8 mouse cellular contexts compared by ENCODE assay signal in the genomic region with DNA sequence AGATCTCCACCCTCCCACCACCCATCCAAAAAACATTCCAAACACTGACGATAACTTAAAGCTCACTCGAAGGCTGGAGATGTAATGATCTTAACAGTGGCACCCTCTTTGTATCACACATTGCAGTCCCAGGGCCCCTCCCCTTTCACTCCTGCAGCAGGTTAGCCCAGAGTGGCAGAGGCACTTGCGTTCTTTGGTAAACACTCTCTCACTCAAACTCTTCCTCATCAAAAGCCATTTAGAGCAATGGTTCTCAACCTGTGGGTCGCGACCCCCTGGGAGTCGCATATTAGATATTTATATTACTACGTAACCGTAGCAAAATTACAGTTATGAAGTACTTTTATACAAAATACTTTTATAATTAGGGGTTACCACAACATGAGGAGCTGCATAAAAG. TPM values are rescaled to one million over a fixed set of nuclear protein-coding genes. Genes with fewer than 3 reads are reported as not detected.
DNase-seq lines count a peak whose midpoint lies in the region; ATAC-seq and TF ChIP-seq lines count a peak whose summit lies in the region.

No protein-coding gene starts in this region.

- no peak for TF ChIP-seq CTCF in left cerebral cortex, adult 2 months (IDR thresholded peaks at IDR 0.05)

- H3K27ac ChIP-seq in left cerebral cortex, adult 2 months: no peak overlapping the region
- no peak overlapping the region for H3K27ac ChIP-seq in hindbrain, embryonic 15.5 days (replicated peaks)
- H3K27ac ChIP-seq in stomach, embryonic 14.5 days (ENCODE audit: low read length): no peak overlapping the region

- peak overlapping the region; percentile 88 for H3K4me2 ChIP-seq in hindbrain, embryonic 15.5 days
- peak overlapping the region; percentile 76 for H3K4me2 ChIP-seq in stomach, embryonic 14.5 days (replicated peaks; ENCODE audit: low read depth, low read length)

- H3K9me3 ChIP-seq in hindbrain, embryonic 15.5 days: no peaks in the 10 kb centered on the region
- no peaks in the 10 kb centered on the region for H3K9me3 ChIP-seq in stomach, embryonic 14.5 days (ENCODE audit: control insufficient read depth, low read depth, low read length)

- ATAC-seq in hindbrain, embryonic 15.5 days (ENCODE audit: low FRiP score, low read depth): no peak
- ATAC-seq in stomach, embryonic 14.5 days (ENCODE audit: insufficient number of reproducible peaks, insufficient read depth, low FRiP score, low read depth): no peak

- H3K36me3 ChIP-seq in hindbrain, embryonic 15.5 days: no peaks in the 10 kb centered on the region
- no peaks in the 10 kb centered on the region for H3K36me3 ChIP-seq in stomach, embryonic 14.5 days (ENCODE audit: control insufficient read depth, insufficient read depth, low read length)

- intact Hi-C loops in left cerebral cortex, adult 2 months (cut with DNase I): no loop called here
- intact Hi-C loops in gastrocnemius, postnatal 36 days (cut with DNase I): no loop called here

- no peaks in the 10 kb centered on the region for H3K27me3 ChIP-seq in hindbrain, embryonic 15.5 days
- no peaks in the 10 kb centered on the region for H3K27me3 ChIP-seq in stomach, embryonic 14.5 days (ENCODE audit: control insufficient read depth, insufficient read depth, low read length)

- H3K4me1 ChIP-seq in hindbrain, embryonic 15.5 days (replicated peaks): peaks cover 15% of the 10 kb centered on the region
- H3K4me1 ChIP-seq in stomach, embryonic 14.5 days (ENCODE audit: control insufficient read depth, insufficient read depth, low read length): peaks cover 5% of the 10 kb centered on the region; the same call in 1 of the 2 replicates

- no peak for DNase-seq in left cerebral cortex, adult 2 months (ENCODE audit: extremely low spot score in 1 of 2, low spot score in 2 of 2)
- no peak for DNase-seq in left cerebral cortex, adult 18-20 months (ENCODE audit: low spot score in 2 of 2)
- peak; percentile 32 for DNase-seq in c-Kit-negative CD71-positive TER-119-positive erythroid progenitor cells, embryonic 14.5 days (ENCODE audit: low read depth, low spot score)
- DNase-seq in lung, postnatal 36 days: peak; percentile 21
- no peak for DNase-seq in gastrocnemius, postnatal 10 days
- DNase-seq in gastrocnemius, postnatal 36 days: no peak

- WGBS in hindbrain, embryonic 15.5 days: 50% methylated on average over 8 of the region's 8 CpGs
- 25% methylated on average over 8 of the region's 8 CpGs for WGBS in stomach, embryonic 14.5 days

- H3K9ac ChIP-seq in hindbrain, embryonic 15.5 days: peak overlapping the region; percentile 76
- H3K9ac ChIP-seq in stomach, embryonic 14.5 days (replicated peaks; ENCODE audit: low read depth, low read length): no peak overlapping the region

- peak overlapping the region; percentile 93 for H3K4me3 ChIP-seq in left cerebral cortex, adult 2 months
- peak overlapping the region; percentile 81 for H3K4me3 ChIP-seq in hindbrain, embryonic 15.5 days
- H3K4me3 ChIP-seq in stomach, embryonic 14.5 days (ENCODE audit: low read depth, low read length): peak overlapping the region; percentile 89

RNA-seq across cellular contexts. Expression of a gene that starts 1.1 kb away (rescaled TPM):
- total RNA-seq in left cerebral cortex, adult 2 months (2021): 10 to 100 TPM; 54.0 to 60.7 TPM
- 10 to 100 TPM; 49.8 to 56.2 TPM for total RNA-seq in left cerebral cortex, adult 18-20 months (2021)
- polyA plus RNA-seq in hindbrain, embryonic 15.5 days (2015; fragmentation: Nextera tagmentation; extraction: Ambion mirVana): 47.7 and 47.8 TPM in 2 replicates
- polyA plus RNA-seq in stomach, embryonic 14.5 days (2014; fragmentation: Nextera tagmentation; extraction: Ambion mirVana): 32.5 and 33.1 TPM in 2 replicates
- total RNA-seq in gastrocnemius, postnatal 10 days (2021): 10 to 100 TPM; 14.9 to 18.4 TPM
- 1 to 10 TPM; 8.8 to 9.5 TPM for total RNA-seq in gastrocnemius, postnatal 36 days (2021)

Comparison
In these comparisons a context has a peak if more than half of its experiments do, and no peak if none do; other contexts are left out.
1. DNase-seq: peak in c-Kit-negative CD71-positive TER-119-positive erythroid progenitor cells, embryonic 14.5 days (single experiment) and lung, postnatal 36 days (single experiment); none in left cerebral cortex, adult 2 months (0 of 2), left cerebral cortex, adult 18-20 months (0 of 2), gastrocnemius, postnatal 10 days (single experiment) and gastrocnemius, postnatal 36 days (0 of 2).
2. Peak in every context shown above with its lines, with median percentiles within 50 percentile points of each other: H3K4me3 ChIP-seq.